13 mouse cellular contexts compared by ENCODE assay signal in the genomic region with DNA sequence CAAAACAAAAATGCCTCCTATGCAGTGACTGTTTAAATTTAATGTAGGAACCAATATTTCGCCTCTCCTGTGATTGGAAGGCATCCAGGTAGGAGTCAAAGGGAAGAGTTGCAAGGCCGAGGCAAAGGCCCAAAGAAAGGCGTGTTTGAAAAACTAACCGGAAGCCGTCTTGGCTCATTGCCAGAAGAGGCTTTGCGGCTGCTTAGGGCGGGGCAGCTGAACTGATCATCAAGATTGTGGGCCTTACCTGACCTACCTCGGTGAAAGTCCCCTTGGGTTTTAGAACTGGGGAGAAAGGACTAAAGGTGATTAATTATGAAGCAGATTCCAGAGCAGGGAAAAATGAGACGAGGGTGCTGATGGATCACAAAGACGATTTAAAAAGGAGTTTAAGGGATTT.
DNase-seq lines count a peak whose midpoint lies in the region; ATAC-seq and TF ChIP-seq lines count a peak whose summit lies in the region.
"Had no signal": no experiment of that assay in that cellular context is flagged by ENCODE, and none has a peak within 500 bp of the region (broad histone marks: within the 10 kb centered on the region; RNA-seq: fewer than 3 reads in every experiment).

No protein-coding gene starts in this region.

- no peak for TF ChIP-seq POLR2A in kidney, adult 2 months (IDR thresholded peaks at IDR 0.05; ENCODE audit: low read depth, low read length)

- peak; percentile 80 for ATAC-seq in intestine, embryonic 16.5 days
- ATAC-seq: hindbrain, embryonic 16.5 days had no signal

- no peak overlapping the region for H3K9ac ChIP-seq in intestine, embryonic 16.5 days (ENCODE audit: low read depth, low read length)
- H3K9ac ChIP-seq: embryonic facial prominence, embryonic 15.5 days; heart, embryonic 12.5 days; liver, embryonic 15.5 days had no signal

- H3K36me3 ChIP-seq in kidney, adult 2 months (ENCODE audit: control insufficient read depth, insufficient read depth, low read length), result no peaks in the 10 kb centered on the region
- no peaks in the 10 kb centered on the region for H3K36me3 ChIP-seq in intestine, embryonic 16.5 days (ENCODE audit: control insufficient read depth, insufficient read depth, low read length)
- H3K36me3 ChIP-seq: embryonic facial prominence, embryonic 15.5 days; heart, embryonic 12.5 days; liver, embryonic 15.5 days had no signal

- no peaks in the 10 kb centered on the region for H3K9me3 ChIP-seq in intestine, embryonic 16.5 days (ENCODE audit: control insufficient read depth, low read length)
- H3K9me3 ChIP-seq: embryonic facial prominence, embryonic 15.5 days; liver, embryonic 15.5 days had no signal

- peak; percentile 18 for DNase-seq in kidney, adult 2 months
- no peak for DNase-seq in kidney, adult 11 months
- DNase-seq in spleen, postnatal 4 days (ENCODE audit: low spot score in 2 of 2), result peak; percentile 28 to 67
- DNase-seq in spleen, postnatal 14 days (ENCODE audit: low spot score in 2 of 2), result no peak
- DNase-seq in urinary bladder, postnatal 36 days (ENCODE audit: low spot score in 2 of 2), result peak; percentile 46 to 48
- no peak for DNase-seq in heart, postnatal 4 days
- DNase-seq in right cerebral cortex, adult 2 months (ENCODE audit: low spot score in 2 of 2), result no peak
- DNase-seq: cerebellum, adult 9-11 months had no signal

- H3K27me3 ChIP-seq in kidney, adult 2 months (replicated peaks; ENCODE audit: control insufficient read depth, insufficient read depth, low read length), result no peaks in the 10 kb centered on the region
- no peaks in the 10 kb centered on the region for H3K27me3 ChIP-seq in intestine, embryonic 16.5 days (replicated peaks; ENCODE audit: control insufficient read depth, insufficient read depth, low read length)
- H3K27me3 ChIP-seq: embryonic facial prominence, embryonic 15.5 days; heart, embryonic 12.5 days; liver, embryonic 15.5 days had no signal

- WGBS in kidney, adult 2 months, result 39% methylated on average over 10 of the region's 10 CpGs
- WGBS in intestine, embryonic 16.5 days, result 41% methylated on average over 10 of the region's 10 CpGs

- no peak overlapping the region for H3K4me3 ChIP-seq in kidney, adult 2 months (ENCODE audit: insufficient read depth, low read depth, low read length)
- no peak overlapping the region for H3K4me3 ChIP-seq in intestine, embryonic 16.5 days (ENCODE audit: low read length)
- H3K4me3 ChIP-seq: embryonic facial prominence, embryonic 15.5 days; heart, embryonic 12.5 days; liver, embryonic 15.5 days had no signal

- H3K4me1 ChIP-seq in kidney, adult 2 months (ENCODE audit: control insufficient read depth, insufficient read depth, low read length), result no peaks in the 10 kb centered on the region
- peaks cover 9% of the 10 kb centered on the region; the same call in 1 of the 2 replicates for H3K4me1 ChIP-seq in intestine, embryonic 16.5 days (ENCODE audit: control insufficient read depth, insufficient read depth, low read length)
- H3K4me1 ChIP-seq: liver, embryonic 15.5 days had no signal

- TF ChIP-seq CTCF in kidney, adult 2 months (conservative IDR thresholded peaks at IDR 0.05; ENCODE audit: insufficient read depth, insufficient read length, low read depth, low read length), result no peak

- H3K27ac ChIP-seq in kidney, adult 2 months (ENCODE audit: insufficient read depth, low read depth, low read length), result no peak overlapping the region
- 0 out of 2 replicates have a peak overlapping the region, but pooled peaks have one; percentile 21 for H3K27ac ChIP-seq in intestine, embryonic 16.5 days (ENCODE audit: low read length)
- H3K27ac ChIP-seq: embryonic facial prominence, embryonic 15.5 days; liver, embryonic 15.5 days had no signal

- H3K4me2 ChIP-seq in intestine, embryonic 16.5 days (ENCODE audit: low read depth, low read length), result no peak overlapping the region
- H3K4me2 ChIP-seq: embryonic facial prominence, embryonic 15.5 days; heart, embryonic 12.5 days; liver, embryonic 15.5 days had no signal

Comparison
In these comparisons a context has a peak if more than half of its experiments do, and no peak if none do; other contexts are left out.
1. DNase-seq: peak in kidney, adult 2 months (single experiment), spleen, postnatal 4 days (2 of 2) and urinary bladder, postnatal 36 days (2 of 2); none in kidney, adult 11 months (single experiment), spleen, postnatal 14 days (0 of 2), heart, postnatal 4 days (single experiment) and right cerebral cortex, adult 2 months (0 of 2).